Mouse (Mus musculus) neural tube, embryonic 14.5 days (tissue): ENCODE results near the gene Polr3h. TPM values are rescaled to one million over a fixed set of nuclear protein-coding genes. Genes with fewer than 3 reads are reported as not detected.

Experiments
- ATAC-seq: fragments of 200-750 bp; cut with Nextera tagmentation; 2 replicates; pipeline ENCODE4 v1.8.0; 2017; ENCODE audit warnings: low read depth, mild to moderate bottlenecking, moderate TSS enrichment, moderate library complexity
- H3K27ac ChIP-seq: fragments of 300-500 bp; sonication (generic); 2 replicates; pipeline ENCODE4 v1.5.1; 2014; ENCODE audit warnings: low read depth, mild to moderate bottlenecking, control low read depth, low read length, moderate library complexity, mixed read lengths
- H3K27me3 ChIP-seq: fragments of 300-500 bp; sonication (generic); 2 replicates; pipeline ENCODE4 v1.6.1; 2014; ENCODE audit warnings: low read length; ENCODE audit not compliant: control insufficient read depth, insufficient read depth
- H3K36me3 ChIP-seq: fragments of 300-500 bp; sonication (generic); 2 replicates; pipeline ENCODE4 v1.6.1; 2014; ENCODE audit warnings: low read length, mixed read lengths; ENCODE audit not compliant: control insufficient read depth, insufficient read depth
- H3K4me1 ChIP-seq: fragments of 300-500 bp; sonication (generic); 2 replicates; pipeline ENCODE4 v1.6.1; 2014; ENCODE audit warnings: low read length; ENCODE audit not compliant: control insufficient read depth, insufficient read depth
- H3K4me2 ChIP-seq: fragments of 300-500 bp; sonication (generic); 2 replicates; pipeline ENCODE4 v1.6.1; 2014; ENCODE audit warnings: mild to moderate bottlenecking, low read depth, low read length, control low read depth
- H3K4me3 ChIP-seq: fragments of 300-500 bp; sonication (generic); 2 replicates; pipeline ENCODE4 v1.5.1; 2014; ENCODE audit warnings: low read depth, low read length, control low read depth, mixed read lengths
- H3K9ac ChIP-seq: fragments of 300-500 bp; sonication (generic); replicated peaks from 2 replicates; pipeline ENCODE4 v1.6.1; 2014; ENCODE audit warnings: low read depth, mild to moderate bottlenecking, control low read depth, low read length, mixed read lengths
- H3K9me3 ChIP-seq: fragments of 300-500 bp; sonication (generic); 2 replicates; pipeline ENCODE4 v1.6.1; 2016; ENCODE audit warnings: low read length; ENCODE audit not compliant: control insufficient read depth
- WGBS: fragments of 180-500 bp; shearing (Covaris S2); extraction: QIAGEN DNeasy Blood & Tissue Kit; methylation state at CpG from one replicate; pipeline ENCODE4 v1.1.7; 2014; 5-methylcytosine and 5-hydroxymethylcytosine counted together
- polyA plus RNA-seq: library from polyadenylated mRNA; unstranded; fragments of >200 nt; fragmentation: Nextera tagmentation; extraction: Ambion mirVana; gene quantifications from 2 replicates; pipeline ENCODE4 v1.2.1, GENCODE M21; 2014

The Polr3h gene
- polyA plus RNA-seq, 1 experiment from 2014 or later, result 98.4 TPM

DNA sequence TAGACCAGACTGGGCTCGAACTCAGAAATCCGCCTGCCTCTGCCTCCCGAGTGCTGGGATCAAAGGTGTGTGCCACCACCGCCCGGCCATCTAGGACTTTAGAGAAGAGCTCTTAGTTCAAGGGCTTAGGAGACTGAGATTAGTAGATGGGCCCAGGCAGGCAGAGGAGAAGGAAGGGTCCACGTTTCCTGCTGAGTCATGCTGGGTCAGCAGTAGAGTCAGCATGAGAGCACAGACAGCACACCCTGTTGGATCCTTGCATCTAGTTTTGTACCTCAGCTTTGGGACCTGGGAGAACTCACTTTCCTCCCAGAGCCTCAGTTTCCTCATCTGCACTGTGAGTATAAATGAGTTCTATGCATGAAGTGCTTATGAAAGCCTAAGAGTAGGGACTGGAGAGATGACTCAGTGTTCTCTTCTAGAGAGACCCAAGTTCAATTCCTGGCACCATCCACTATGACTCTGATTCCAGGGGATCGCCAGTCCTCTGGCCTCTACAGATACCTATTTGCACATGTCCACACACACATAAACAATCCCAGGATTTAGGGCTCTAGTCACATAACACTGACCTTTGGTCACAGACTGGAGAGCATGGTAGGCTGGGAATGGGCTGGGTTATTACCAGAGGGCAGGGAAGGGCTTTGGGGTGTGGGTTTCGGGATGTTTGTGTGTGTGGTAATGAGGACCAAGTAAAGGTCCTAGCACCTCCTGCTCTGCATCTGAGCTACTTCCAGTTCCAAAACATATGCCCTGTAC is 34.0 kb downstream of the Polr3h start:
- no peak overlapping the region for H3K4me2 ChIP-seq
- 97% methylated on average over 8 of the region's 8 CpGs for WGBS
- H3K27ac ChIP-seq, result no peak overlapping the region
- no peak overlapping the region for H3K4me3 ChIP-seq
- H3K9ac ChIP-seq, result no peak overlapping the region
- H3K4me1 ChIP-seq, result no peaks in the 10 kb centered on the region
- no peaks in the 10 kb centered on the region for H3K27me3 ChIP-seq
- no peak for ATAC-seq
- peaks cover 23% of the 10 kb centered on the region for H3K36me3 ChIP-seq
- H3K9me3 ChIP-seq, result no peaks in the 10 kb centered on the region

- no peak overlapping the region for H3K9ac ChIP-seq
- peaks cover 19% of the 10 kb centered on the region for H3K36me3 ChIP-seq
- no peak overlapping the region for H3K4me2 ChIP-seq
- H3K4me1 ChIP-seq, result no peaks in the 10 kb centered on the region
- ATAC-seq, result no peak
- no peak overlapping the region for H3K4me3 ChIP-seq
- WGBS, result 94% methylated on average over 7 of the region's 7 CpGs
- H3K27ac ChIP-seq, result no peak overlapping the region
- no peaks in the 10 kb centered on the region for H3K27me3 ChIP-seq
- no peaks in the 10 kb centered on the region for H3K9me3 ChIP-seq
These were observed 34.8 kb downstream of the Polr3h start for GRCm38 (mm10) chr15:81891140-81891802.

DNA sequence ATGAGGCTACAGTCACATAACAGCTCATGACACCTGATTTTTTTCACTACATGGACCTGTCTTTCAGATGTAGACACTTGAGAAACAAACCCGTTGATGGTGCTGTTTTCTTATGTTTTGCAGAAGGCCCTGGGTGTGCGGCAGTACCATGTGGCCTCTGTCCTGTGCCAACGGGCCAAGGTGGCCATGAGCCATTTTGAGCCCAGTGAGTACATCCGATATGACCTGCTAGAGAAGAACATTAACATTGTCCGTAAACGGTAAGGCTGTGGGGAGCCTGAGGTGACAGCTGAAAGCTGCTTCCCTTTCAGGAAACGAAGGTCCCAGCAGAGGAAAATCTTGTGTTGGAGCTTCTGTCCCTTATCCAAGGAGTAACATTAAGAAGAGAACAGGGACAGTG is 36.9 kb downstream of the Polr3h start:
- H3K4me3 ChIP-seq, result no peak overlapping the region
- no peaks in the 10 kb centered on the region for H3K27me3 ChIP-seq
- 97% methylated on average over 7 of the region's 7 CpGs for WGBS
- H3K4me2 ChIP-seq, result no peak overlapping the region
- no peaks in the 10 kb centered on the region for H3K4me1 ChIP-seq
- H3K9ac ChIP-seq, result no peak overlapping the region
- H3K9me3 ChIP-seq, result no peaks in the 10 kb centered on the region
- H3K36me3 ChIP-seq, result peaks cover 12% of the 10 kb centered on the region; the same call in 1 of the 2 replicates
- ATAC-seq, result no peak
- no peak overlapping the region for H3K27ac ChIP-seq

GRCm38 (mm10) chr15:81886795-81887550 is 39.1 kb downstream of the Polr3h start:
- no peak for ATAC-seq
- no peak overlapping the region for H3K4me3 ChIP-seq
- 96% methylated on average over 6 of the region's 6 CpGs for WGBS
- no peaks in the 10 kb centered on the region for H3K9me3 ChIP-seq
- H3K9ac ChIP-seq, result no peak overlapping the region
- H3K4me1 ChIP-seq, result no peaks in the 10 kb centered on the region
- H3K27ac ChIP-seq, result no peak overlapping the region
- no peaks in the 10 kb centered on the region for H3K27me3 ChIP-seq
- peaks cover 12% of the 10 kb centered on the region; the same call in 1 of the 2 replicates for H3K36me3 ChIP-seq
- H3K4me2 ChIP-seq, result no peak overlapping the region

- ATAC-seq, result no peak
- H3K4me1 ChIP-seq, result peaks cover 3% of the 10 kb centered on the region; the same call in 1 of the 2 replicates
- 58% methylated on average over 3 of the region's 3 CpGs for WGBS
- H3K27ac ChIP-seq, result no peak overlapping the region
- H3K4me2 ChIP-seq, result no peak overlapping the region
- H3K9ac ChIP-seq, result no peak overlapping the region
- H3K9me3 ChIP-seq, result no peaks in the 10 kb centered on the region
- no peaks in the 10 kb centered on the region for H3K27me3 ChIP-seq
- no peak overlapping the region for H3K4me3 ChIP-seq
- H3K36me3 ChIP-seq, result peaks cover 12% of the 10 kb centered on the region; the same call in 1 of the 2 replicates
These were observed 40.6 kb downstream of the Polr3h start for GRCm38 (mm10) chr15:81885418-81885934.

GRCm38 (mm10) chr15:81882348-81882747 is 43.7 kb downstream of the Polr3h start:
- no peak overlapping the region for H3K27ac ChIP-seq
- no peaks in the 10 kb centered on the region for H3K27me3 ChIP-seq
- peaks cover 16% of the 10 kb centered on the region; the same call in 1 of the 2 replicates for H3K4me1 ChIP-seq
- no peak overlapping the region for H3K4me3 ChIP-seq
- no peak overlapping the region for H3K9ac ChIP-seq
- H3K9me3 ChIP-seq, result no peaks in the 10 kb centered on the region
- H3K4me2 ChIP-seq, result no peak overlapping the region
- 92% methylated on average over 3 of the region's 3 CpGs for WGBS
- no peak for ATAC-seq
- H3K36me3 ChIP-seq, result no peaks in the 10 kb centered on the region

GRCm38 (mm10) chr15:81879531-81880401 is 46.3 kb downstream of the Polr3h start:
- H3K9ac ChIP-seq, result no peak overlapping the region; the same call in 1 of the 2 replicates
- H3K27ac ChIP-seq, result peak overlapping the region; percentile 89
- no peaks in the 10 kb centered on the region for H3K27me3 ChIP-seq
- no peak overlapping the region for H3K4me3 ChIP-seq
- H3K4me2 ChIP-seq, result peak overlapping the region; percentile 26
- no peaks in the 10 kb centered on the region for H3K36me3 ChIP-seq
- WGBS, result 31% methylated on average over 5 of the region's 5 CpGs
- no peaks in the 10 kb centered on the region for H3K9me3 ChIP-seq
- H3K4me1 ChIP-seq, result peaks cover 16% of the 10 kb centered on the region; the same call in 1 of the 2 replicates
- ATAC-seq, result peak; percentile 93
